Comparison of ENCODE assay signal across 8 mouse cellular contexts in the genomic region with DNA sequence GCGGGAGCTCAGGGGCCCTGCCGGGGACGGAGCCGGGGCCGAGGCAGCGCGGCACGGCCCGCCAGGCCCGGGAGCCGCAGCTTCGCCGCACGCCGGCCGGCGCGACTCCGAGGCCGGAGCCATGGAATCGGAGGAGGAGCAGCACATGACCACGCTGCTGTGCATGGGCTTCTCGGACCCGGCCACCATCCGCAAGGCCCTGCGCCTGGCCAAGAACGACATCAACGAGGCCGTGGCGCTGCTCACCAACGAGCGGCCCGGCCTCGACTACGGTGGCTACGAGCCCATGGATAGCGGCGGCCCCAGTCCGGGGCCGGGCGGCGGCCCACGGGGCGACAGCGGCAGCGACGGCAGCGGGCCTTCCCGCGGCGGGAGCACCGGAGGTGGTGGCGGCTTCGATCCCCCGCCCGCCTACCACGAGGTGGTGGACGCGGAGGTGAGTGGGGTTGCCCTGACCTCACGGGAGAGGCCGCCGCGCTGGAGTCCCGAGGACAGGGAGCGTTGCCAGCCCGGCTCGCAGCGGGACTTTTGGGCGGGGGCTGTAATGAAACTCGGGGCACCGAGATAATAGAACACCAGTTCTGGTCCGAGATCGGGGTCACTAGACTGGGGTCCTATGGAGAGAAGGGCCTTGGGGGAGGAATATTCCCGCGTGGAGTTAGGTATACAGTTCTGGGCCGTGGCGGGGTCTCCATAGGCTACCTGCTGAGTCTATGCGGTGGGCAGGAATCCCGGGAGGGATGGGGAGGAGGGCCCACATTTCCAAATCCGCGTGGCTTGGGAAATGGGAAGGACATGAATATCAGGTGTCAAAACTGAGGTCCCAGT. TPM values are rescaled to one million over a fixed set of nuclear protein-coding genes. Genes with fewer than 3 reads are reported as not detected.
DNase-seq lines count a peak whose midpoint lies in the region.

No protein-coding gene starts in this region.

- intact Hi-C loops in heart, postnatal 25 days (cut with DNase I): loop anchor here (5.0 kb wide), 1 partner anchor 54 kb away; no protein-coding TSS in a partner anchor

- DNase-seq in Muller cell, postnatal 12 days (ENCODE audit: inconsistent ontology term): peak; percentile 70
- peak; percentile 50 for DNase-seq in cerebellum, adult 8-10 months
- peak; percentile 38 for DNase-seq in forelimb bud, embryonic 11.5 days (ENCODE audit: low read depth, low spot score)
- peak; percentile 23 for DNase-seq in heart, postnatal 25 days (ENCODE audit: low spot score)
- peak; percentile 13 to 41 for DNase-seq in layer of hippocampus, adult 8-10 months (ENCODE audit: low spot score in 2 of 2)
- DNase-seq in lung, postnatal 10 days: peak; percentile 45
- DNase-seq in retina, postnatal 1 day: peak; percentile 70
- DNase-seq in urinary bladder, postnatal 4 days (ENCODE audit: low spot score in 2 of 2): peak; percentile 44 to 66

RNA-seq across cellular contexts. Expression of gene Usp24, which starts 0.6 kb away (rescaled TPM):
- 10 to 100 TPM; 41.9 to 43.6 TPM for total RNA-seq in heart, postnatal 25 days (2021)
- total RNA-seq in layer of hippocampus, adult 8-10 months (2022): 10 to 100 TPM; 42.5 to 52.1 (median 47.9) TPM

Comparison
In these comparisons a context has a peak if more than half of its experiments do, and no peak if none do; other contexts are left out.
1. Peak in every context shown above with its lines: DNase-seq.